Mouse (Mus musculus) 3134 (cell line): ENCODE measurements around the gene Tmc4.

Experiments
- DNase-seq: peaks from one replicate; pipeline ENCODE4 v3.0.0-alpha.2; 2011; ENCODE audit warnings: low spot score; ENCODE audit not compliant: insufficient read length; ENCODE audit errors: extremely low read depth

The Tmc4 gene

DNA sequence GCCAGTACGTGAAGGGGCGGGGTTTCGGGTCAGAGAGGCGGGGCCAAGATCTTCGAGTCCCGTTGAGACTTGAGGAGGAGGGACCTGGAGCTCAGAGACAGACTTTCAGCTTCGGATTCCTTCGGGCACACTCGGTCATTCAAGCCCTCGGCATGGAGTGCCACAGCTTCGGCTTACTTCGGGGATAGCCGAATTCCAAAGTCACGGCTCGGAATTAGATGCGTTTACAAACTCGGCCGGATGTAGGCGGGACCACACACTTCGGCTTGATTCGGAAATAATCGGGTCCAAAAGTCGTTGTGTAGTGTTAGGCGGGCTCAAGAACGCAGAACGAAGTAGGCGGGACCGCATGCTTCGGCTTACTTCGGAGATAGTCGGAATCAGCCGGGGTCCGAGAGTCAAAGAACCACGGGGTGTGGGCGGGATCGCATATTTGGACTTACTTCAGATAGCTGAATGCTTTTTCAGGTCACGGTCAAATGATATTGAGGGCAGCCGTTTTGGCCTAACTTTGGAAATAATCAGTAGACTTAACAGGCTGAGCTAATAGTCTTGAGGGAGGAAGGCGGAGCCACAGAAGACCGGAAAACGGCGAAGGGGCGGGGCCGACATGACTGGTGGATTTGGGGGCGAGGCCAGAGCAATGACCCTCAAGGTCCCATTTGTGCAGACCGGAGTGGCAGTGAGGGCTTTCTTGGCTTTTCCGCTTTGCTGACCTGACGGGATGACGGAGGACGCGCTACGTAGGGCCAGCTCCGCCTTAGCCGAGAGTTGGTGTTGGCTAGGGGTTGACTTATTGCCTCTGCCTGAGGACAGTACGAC is 15.8 kb upstream of the Tmc4 start, which contains the start of gene Mboat7:
Gene Mboat7 (minus strand): TSS at position 537 of the 822 bp plus-strand sequence.
- peak; percentile 92 for DNase-seq

DNA sequence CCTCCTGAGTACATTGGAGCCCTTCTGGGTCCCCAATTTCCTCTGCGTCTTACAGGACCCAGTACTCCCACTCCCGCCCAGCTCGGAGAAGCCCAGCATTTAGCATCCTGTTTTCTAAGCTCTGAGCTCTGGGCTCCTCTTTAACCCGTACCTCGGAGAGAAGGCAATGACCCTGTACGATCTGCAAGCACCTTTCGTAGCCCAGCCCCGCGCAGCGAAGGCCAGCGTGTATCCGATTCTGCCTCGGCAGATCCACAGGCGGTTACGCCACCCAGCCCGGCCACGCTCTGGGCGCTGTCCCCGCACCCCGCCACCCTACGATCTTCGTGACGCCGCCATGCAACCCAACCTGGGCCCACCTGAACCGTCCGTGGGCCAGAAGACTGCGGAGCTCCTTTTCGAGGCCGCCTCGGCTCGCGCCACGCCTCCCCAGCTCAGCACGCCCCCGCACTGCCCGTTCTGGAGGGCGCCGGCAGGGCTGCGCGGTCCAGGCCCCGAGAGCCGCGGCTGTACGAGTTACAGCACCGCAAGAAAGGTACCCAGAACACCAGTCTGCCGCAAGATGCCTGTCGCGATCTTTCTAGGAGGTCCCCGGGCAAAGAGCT is 15.1 kb upstream of the Tmc4 start, which contains the start of gene Tsen34:
Gene Tsen34 (plus strand): TSS at position 482 of the 605 bp plus-strand sequence.
- no peak for DNase-seq

DNA sequence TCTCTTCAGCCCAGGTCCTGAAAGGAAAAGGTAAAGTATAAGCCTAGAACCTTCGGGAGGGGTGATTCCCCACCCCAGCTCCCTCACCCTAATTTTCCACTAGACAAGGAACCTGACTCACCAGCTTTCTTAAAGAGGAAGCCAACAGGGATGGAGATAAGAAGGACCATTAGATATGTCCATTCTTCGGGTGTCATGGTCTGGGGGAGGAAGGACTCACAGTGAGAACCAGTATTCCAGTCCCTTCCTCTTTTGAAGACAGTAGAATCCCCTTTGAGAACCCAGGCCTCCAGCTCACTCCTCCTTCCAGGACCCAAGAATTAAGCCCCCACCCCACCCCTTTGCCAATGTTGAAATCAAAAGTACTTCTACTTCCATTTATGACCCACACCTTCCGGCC is 14.6 kb upstream of the Tmc4 start:
- DNase-seq: no peak

DNA sequence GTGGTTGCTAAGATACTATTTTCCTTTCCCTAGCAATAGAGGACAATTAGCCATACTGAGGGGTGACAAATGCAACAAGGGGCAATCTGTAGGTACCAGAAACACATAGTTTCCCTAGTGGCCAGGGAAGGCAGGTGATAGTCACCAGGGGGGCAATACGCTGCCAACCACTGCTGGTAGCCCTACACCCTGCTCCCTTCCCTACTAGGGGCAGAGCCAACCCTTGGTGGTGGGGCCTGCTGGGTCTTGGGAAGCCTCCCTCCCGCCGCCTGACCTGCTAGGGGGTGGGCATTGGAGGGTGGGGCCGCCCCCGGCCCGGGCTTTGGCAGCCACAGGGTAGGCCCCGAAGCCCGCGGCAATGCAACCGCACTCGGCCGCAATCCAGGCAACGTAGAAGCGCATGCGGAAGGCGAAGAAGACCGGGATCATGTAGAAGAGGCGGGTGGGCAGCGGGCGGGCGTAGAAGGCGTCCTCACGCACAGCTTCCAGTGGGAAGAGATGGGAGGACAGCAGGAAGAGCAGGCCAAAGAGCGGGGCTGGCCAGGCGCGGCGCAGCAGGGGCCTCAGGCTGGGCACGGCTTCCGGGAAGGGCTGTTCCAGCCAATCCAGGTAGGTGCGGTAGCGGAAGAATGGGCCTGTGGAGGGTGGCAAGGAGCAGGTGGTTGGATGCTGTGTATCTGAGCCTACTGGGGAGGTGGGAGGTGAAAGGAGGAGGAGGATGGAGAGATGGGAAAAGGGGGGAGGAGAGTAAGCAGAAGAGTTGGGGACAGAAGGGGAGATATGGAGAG is 8.2 kb upstream of the Tmc4 start:
- DNase-seq: no peak

DNA sequence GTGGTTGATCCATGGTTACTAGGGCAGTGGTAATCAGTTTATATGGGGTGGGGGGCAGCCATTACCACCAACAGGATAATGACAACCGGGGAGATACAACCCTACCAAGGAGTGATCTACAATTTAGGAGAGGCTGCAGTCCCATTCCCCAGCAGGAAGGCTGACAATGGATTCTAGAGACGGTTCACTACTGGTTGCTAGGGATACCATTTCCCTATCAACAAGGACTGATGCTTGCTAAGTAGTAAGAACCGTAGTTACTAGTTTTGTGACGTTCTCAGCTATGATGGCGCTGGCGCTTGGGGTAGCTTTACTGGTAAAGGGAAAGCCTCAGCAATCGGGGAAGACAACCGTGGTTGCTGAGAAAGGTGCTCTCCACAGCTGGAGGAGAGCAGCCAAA is 7.3 kb upstream of the Tmc4 start:
- no peak for DNase-seq

DNA sequence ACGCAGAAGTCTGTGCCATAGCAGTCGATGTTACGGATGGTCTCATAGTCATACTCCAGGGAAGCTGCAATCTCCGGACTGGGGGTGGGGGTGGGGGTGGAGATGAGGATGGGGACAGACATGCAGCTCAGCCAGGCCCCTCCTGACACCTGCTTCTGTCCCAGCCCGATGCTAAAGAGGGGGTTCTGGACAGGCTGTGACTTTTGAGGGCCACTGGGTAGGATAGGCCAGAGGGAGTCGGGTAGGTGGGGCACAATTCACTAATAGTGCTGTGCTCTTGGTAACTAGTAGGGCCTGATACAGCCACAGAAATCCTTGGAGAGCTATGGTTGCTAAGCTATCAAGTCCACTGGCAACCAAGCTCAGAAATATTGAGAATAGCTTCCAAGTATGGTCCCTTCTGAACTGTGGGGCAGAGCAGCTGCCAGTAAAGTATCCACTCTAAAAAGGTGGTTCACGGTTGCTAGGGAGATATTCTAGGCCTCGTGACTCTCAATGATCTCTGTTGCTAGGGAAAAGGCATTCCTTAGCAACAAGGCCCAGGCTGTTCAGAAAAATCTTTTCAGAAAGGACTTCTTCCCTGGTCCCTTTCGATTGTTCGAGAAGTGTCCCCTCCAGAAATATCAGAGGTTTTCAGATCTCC is 6.7 kb upstream of the Tmc4 start:
- no peak for DNase-seq

DNA sequence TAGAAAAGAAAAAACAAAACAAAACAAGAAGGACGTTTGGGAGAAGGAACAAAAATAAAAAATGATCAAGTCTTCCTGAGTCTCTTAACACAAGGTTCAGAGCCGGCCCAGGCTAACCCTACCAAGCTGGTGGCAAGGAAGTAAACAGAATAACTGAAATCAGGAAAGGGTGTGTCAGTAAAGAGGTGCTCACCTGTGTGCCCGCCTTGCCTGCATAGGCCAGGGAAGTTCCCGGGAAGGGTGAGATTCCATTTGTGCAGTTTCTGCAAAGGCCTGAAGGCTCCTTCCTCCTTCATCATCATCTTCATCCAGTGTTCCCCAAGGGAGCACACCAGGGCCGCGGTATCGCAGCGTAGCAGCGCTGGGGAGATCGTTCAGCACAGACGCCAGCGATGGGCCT is 982 bp downstream of the Tmc4 start:
- no peak for DNase-seq

DNA sequence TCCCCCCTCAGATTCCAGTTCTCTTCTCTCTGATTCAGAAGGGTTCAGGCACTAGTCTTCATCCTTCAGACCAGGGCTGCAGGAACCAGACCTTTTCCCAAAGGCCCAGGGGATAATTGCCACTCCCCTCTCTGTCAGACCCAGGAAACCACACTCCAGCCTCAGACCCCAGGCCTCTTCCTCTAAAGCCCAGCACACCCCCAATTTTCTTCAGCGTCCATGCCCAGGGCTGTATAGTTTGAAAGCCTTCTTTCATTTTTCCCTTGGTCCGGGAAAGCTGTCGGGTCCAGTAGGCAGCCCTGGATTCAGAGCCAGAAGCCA is 2.2 kb downstream of the Tmc4 start:
- DNase-seq: no peak

DNA sequence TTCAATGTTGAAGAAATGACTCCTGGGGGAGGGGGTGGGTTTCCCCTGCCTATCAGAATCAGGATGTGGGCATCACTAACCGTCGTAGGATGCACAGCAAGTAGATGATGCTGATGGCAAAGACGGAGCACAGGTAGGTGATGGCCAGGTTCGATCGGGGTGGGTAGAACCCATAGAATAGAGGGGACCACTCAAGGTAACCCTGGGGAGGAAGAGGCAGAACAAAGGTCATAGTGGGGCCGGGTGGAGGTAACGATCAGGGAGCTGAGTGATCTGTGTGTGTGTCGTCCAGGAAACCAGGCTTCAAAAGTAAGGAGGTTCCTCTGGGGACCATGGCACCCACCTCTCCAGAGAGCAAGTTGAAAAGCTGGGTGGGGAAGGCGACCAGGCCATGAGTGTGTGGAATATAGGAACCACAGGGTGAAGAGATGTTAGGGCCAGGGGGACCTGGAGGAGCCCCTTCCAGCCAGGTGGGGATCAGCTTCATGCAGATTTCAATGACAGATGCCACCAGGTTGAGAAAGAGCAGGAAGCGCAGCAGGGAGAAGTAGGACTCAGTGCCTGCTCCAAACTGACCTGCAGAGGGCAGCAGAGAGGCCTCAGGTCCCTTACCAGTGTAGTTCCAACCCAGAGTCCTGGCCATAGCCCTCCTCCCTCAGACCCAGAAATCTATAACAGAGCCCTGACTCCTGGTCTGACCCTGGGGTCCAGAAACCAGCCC is 2.7 kb downstream of the Tmc4 start:
- no peak for DNase-seq

DNA sequence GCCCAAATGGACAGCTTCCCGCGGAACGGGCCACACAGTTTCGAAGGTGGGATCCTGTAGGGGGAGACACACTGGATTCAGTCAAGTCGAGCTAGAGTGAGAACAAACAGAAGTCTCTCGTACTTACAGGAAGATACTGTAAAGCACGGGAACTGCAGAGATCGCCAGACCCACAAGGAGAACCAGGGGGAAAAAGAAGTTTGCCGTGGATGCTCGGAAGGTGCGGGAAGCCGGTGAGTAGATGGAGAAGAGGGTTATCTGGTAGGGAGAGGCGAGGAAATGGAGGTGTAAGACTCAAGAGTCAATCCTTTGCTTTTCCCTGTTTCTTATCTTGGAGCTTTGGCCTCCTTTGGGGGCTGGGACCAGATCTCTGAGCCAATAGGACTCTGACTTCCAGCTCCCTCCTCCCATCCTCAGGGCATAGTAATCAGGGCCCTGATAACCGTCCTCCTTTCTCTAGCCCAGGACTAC is 10.4 kb downstream of the Tmc4 start:
- DNase-seq: no peak

DNA sequence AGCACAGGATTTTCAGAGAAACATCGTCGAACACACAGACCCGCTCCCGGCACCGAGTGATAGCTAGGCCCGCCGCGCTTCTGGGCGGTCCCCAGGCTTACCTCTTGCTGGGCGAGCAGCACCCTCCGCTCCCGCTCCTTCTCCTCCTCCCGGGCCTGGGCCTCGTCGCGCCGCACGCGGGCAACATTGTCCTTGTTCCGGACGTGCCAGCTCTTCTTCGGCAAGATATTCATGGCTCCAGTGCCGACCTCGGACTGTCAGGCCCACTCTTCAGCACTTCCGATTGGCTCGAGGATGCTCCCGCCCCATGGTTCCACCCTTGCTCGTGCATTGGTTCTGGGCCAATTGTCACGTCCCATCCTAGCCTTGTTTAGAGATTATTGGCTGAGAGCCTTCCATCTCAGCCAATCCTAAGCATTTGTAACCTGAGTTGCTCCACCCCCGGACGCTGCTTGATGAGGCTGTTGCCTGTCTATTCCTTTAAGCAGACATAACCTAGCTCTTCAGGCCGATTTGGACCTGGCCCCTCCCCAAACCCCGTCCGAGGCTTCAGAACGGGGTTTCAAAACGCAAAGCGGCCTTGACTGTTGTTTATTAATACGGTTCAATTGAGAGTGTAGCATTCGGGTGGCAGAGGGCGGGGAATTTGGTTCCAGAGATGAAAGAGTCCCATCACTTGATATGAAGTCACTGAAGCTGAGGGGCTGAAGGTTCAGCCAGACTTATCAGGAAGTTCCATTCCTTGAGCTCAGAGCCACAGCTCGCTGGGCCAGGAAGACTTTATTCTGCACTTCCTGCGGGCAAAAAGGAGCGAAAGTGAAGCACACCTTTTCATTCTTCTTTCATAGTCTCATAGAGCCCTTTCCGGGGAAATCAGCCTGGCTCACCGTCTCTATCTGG is 11.9 kb downstream of the Tmc4 start, which contains the start of gene Leng1:
Gene Leng1 (minus strand): TSS at position 626 of the 900 bp plus-strand sequence.
- peak; percentile 90 for DNase-seq

DNA sequence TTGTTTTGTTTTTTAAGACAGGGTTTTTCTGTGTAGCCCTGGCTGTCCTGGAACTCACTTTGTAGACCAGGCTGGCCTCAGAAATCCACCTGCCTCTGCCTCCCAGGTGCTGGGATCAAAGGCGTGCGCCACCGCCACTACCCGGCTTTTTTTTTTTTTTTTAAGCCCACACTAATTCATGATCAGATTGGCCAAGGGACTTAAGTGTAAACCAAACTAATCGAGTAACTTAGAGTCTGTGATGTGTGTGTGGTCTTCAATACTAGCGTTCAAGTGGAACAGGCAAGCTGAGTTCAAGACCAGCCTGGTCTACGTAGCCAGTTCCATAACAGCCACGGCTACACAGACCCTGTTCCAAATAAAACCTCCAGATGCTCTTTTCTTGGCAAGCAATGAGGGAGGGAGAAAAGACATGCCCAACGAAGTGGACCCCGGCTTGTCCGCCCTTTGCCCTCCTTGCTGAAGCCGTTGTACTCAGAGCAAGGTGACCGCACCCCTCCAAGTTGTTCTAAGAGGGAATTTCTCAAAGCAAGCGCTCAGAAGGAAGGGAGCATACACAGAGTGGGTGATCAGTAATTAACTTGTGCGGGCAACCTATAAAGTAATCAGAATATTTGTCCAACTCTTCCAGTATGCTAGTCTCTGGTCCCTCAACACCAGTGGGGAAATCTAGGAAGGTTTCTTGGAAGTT is 12.7 kb downstream of the Tmc4 start:
- DNase-seq: peak; percentile 26

DNA sequence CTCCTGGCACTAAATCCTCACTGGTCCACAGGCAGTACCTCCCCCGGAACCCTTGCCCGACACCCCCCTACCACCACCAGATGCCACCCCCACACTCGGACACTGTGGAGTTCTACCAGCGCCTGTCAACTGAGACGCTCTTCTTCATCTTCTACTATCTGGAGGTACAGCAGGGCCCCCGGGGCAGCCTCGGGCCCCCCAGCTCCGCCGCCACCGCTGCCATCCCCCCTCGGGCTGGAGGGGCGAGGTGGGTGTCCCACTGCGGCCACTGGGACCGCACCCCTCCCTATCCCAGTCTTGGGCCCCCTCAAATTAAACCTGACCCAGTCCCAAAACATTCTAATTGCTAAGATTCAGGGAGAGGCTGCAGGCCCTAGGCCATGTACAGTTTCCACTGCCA is 18.8 kb downstream of the Tmc4 start:
- DNase-seq: no peak

DNA sequence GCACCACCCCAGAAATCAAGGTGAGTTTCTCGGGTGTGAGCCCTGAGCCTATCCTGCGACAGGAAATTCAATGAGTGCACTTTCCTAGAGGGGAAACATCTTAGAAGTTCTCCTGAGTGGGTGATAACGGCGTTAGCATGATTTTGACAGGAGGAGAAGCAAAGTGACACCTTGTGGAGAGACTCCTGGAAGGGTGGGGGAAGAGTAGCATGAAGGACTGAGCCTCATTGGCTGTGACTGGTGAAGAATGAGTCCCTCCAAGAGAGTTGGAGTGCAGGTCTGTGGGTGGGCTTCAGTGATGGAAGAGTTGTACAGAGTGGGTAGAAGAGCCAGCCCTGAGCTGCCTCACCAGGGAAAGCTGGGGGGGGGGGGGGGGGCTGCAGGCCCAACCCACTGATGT is 20.4 kb downstream of the Tmc4 start:
- no peak for DNase-seq

DNA sequence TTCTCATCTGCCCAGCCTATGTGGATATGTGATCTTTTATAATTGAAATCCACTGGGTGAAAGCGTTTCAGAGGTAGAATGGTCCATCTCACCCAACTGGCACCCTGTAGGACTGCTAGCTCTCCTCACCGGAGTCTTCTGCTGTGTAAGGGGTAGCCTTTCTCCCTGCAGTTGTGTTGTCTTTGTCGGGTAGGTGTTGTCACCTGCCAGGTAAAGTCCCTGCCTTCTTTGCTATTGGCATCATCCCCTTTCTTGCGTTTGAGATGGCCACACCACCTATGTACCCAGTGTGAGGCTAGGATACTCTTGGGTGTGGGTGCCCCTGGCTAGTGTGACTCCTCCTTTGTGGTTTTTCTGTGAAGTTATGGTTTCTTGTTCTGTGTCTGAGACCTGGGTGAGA is 30.7 kb downstream of the Tmc4 start:
- no peak for DNase-seq

DNA sequence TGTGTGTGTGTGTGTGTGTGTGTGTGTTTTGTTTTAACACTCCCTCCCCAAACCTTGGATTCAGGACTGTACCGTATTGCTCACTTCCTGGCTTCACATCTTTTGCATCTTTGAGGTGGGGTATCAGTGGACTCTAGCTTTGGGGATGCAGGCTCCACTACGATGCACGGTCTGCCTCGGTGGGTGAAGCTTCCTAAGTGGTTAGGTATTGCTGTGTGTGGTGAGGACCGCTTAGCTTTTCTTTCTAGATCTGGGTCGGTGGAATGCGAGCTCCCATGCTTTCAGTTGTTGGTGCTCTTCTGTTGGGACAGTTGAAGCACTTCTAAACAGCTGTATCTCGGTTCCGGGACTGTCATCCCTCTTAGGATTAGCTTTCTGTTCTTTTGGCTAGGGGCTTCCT is 31.2 kb downstream of the Tmc4 start:
- no peak for DNase-seq

DNA sequence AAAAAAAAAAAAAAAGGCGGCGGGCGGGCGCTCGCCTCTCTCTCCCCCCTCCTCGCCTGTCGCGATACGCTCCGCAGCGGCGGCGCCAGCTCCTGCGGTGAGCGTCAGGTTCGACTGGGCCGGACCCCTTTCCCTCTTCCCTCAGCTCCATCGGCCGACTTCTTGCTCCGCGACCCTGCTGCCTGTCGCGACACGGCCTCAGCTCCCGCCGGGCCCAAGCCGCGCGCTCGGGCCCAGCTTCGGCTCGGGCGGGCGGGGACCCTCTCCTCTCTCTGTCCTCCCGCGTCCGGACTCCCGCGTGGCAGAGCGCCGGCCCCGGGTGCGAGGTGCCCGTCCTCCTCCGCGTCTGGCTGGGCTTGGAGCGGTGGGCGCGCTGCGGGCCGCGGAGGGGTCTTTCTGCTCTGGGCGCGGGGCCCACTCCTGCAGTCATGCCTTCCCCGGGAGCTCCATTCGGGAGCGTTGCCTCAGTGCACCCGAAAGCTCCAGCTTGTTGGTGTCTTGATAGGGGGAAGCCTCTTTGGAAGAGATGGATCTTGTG is 31.8 kb downstream of the Tmc4 start:
- no peak for DNase-seq

DNA sequence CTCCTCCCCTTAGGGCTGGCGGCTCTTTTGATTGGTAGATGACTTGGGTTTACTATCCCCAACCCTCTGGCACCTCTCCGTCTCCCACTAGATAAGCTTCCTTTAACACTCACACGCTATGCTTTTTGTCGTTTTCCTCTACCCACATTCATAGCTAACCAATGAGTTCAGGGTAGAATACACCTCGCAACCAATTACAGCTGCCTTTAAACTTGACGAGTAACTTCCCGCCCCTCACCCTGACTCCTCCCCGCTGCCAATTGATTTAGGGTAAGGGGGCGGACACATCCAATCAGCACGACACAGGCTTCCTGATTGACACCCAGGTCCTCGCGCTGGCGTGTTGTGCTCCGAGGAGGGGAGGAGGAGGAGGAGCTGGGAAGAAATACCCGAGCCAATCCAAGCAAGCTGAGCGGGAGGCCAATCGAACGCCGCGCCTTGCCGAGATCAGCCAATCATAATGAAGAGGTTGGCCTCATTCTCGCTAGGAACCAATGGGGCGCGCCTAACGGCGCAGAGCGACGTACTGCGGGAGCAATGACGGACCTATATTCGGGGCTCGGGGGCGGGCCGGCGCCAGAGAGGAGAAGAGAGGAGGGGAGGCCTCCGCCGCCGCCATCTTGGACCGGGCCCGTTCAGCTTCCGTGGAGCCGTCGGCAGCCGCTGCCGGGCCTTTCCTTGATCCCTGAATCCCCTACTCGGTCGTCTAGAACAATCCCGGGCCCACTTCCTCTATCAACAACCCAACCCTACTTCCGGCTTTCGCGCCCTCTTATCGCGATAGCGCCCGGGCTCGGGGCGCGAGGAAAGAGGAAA is 32.5 kb downstream of the Tmc4 start, which contains the start of gene Cnot3:
Gene Cnot3 (plus strand): TSS at position 597 of the 816 bp plus-strand sequence.
- DNase-seq: peak; percentile 95
